Mouse (Mus musculus) c-Kit-positive CD71-positive TER-119-negative erythroid progenitor cells, embryonic 14.5 days (primary cell): ENCODE data around the gene Pan3.

ENCODE experiments used
- DNase-seq: peaks from one replicate; pipeline ENCODE4 v3.0.0-alpha.2; 2013; ENCODE audit warnings: low read depth

The Pan3 gene

GRCm38 (mm10) chr5:147429535-147430305 lies at the start of gene Pan3:
Pan3 (plus strand) TSS chr5:147430161.
- DNase-seq = peak; percentile 87

- peak; percentile 24 for DNase-seq
Observed at GRCm38 (mm10) chr5:147381396-147381795, 48.6 kb upstream of the Pan3 start.

DNA sequence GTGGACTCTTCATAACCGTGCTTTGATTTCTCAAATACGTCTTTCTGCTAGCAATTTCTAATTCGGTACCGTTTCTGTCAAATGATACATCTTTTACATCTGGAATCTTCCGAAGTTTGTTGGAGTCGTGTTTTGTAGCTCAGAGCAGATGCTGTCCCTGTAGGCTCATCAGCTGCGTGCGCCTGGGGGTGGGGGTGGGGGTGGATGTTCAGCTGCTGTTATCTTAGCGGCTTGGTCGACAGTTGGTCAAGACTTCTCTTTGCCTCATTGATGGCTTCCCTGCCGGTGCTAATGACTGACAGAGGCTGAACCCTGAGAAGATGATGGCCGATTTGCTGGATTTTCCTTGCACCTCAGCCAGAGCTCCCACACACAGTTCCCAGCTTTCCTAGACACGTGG lies 43.1 kb upstream of the Pan3 start:
- no peak for DNase-seq

DNA sequence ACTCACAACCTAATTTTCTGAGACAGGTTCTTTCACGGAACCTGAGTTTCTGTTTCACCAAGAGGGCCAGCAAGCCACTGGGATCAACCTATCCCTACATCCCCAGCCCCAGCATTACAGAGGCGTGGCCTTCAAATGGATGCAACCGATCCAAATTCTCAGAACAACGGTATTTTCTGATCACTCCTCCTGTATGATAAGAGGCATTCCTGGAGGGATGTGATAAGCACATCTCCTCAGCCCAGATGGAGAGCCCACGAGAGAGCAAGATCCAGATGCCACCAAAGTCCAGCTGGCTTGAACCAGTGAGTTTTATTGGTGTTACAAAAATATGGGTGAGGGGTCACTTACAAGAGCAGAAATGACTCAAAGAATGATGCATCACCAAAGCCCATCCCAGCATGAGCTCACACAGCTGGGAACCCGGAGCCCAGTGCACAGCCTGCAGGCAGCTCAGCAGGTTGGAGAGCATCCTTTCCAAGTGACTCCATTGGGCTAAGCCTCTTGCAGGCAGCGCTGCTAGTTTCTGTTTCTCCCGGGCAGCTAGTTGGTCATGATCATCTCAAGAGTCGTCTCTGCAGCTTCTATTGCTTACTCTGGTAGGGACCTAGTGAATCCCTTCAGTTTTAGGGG lies 41.5 kb upstream of the Pan3 start:
- DNase-seq = peak; percentile 51

GRCm38 (mm10) chr5:147389052-147389451 lies 40.9 kb upstream of the Pan3 start:
- no peak for DNase-seq

GRCm38 (mm10) chr5:147390772-147391171 lies 39.2 kb upstream of the Pan3 start:
- DNase-seq = no peak

DNA sequence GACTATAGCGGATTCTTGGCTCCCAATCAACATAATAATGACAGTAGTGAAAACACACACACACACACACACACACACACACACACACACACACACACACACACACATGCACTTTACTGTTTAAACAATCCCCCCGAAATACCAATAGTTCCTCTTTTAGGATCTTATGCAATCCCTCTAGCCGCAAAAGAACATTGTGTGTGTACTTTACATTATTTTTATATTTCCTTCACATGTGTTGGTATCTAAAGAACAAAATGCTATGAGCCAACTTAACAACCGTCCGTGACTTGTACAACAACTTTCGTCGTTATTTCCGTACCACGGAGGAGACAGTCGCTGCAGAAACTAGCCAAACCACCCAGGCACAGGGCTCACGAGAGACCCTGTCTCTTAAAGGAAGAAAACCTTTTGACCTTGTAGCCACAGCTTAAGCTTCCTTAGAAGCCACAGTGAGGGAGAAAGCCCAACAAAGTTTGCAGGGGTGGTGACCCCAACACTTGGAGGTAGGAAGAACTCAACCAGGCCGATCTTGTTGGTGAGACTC lies 37.2 kb upstream of the Pan3 start:
- DNase-seq = no peak

DNA sequence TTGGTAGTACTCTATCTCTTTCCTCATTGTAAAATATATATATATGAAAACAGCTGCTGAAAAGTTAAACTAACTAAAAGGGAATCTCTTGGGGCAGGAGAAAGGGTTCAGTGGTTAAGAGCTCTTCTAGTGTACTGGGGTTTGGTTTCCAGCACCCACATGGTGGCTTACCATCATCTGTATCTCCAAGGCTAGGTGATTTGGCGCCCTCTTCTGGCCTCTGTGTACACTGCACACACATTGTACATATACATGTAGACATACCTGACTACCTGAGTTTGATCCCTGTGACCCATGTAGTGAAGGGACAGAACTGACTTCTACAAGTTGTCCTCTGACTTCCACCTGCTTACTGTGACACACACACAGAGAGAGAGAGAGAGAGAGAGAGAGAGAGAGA lies 34.9 kb upstream of the Pan3 start:
- DNase-seq = no peak

DNA sequence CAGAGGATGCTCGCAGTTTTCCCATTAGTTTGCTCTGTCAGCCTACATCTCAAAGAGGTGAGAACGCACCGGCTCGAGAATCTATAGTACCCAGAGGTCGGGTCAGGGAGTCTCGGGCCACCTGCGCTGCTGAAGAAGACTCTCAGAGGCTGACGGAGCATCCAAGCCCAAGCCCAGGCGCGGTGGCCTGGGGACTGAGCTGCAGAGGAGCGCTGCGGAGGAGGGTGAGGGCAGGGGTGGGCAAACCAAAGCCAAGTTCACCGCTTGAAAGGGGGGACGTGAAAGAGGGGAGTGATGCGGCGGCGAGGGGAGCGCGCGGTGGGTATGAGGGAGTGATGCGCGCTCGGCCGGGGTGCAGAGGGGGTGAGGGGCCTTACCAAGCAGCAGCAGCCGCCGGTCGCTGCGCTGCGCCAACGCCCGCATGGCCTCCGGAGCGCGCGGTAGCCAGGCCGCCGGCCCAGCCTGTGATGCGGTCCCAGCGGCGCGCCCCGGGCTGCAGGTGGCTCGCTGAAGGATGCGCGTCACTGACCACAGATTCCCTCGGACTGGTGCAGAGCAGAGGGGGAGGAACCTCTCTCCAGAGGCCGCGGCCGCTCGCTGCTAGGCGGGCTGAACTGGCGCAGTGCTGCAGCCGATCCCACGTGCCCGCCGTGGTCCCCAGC lies 30.0 kb upstream of the Pan3 start, which contains the start of gene Flt3:
Gene Flt3, minus strand, starts transcription at position 647 of the 662 bp plus-strand sequence.
- no peak for DNase-seq

DNA sequence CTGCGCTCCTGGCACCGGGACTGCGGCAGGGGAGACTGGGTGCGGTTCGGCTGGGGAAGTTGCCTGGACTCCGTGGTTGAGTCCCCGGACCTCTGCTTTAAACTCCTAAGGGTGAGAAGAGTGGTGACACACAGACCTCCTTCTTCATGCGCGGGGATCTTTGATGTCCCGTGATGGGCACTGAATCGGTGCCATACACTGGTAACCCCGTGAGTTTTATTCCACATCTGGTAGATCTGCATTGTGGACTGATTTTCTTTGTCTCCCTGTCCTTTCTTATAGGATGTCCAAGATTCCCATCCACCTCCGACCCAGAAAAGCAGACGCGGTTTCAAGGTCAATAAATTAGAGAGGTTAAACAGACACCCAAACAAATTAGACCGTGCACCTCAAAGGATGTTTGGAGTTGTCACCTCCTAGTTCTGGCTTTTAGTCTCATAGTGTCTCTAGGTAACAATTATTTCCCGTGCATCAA lies 29.4 kb upstream of the Pan3 start:
- DNase-seq = no peak

DNA sequence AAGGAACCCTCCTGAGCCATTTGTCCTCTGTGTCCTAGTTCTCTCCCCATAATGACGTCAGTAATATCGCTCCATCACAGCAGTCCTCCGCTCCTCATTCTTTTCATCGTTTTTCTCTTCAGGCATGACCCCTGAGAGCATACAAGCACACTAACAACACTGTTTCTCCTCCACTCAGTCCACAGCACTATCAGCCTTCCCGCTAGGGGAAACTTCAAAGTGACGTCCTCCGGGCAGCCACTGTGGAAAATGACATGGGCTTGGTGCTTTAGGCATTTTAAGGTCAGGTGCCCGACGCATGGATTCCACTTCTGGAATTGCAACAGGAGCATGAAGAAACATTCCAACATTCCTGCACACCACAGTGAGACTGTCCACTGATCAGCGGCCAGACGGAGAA lies 28.9 kb upstream of the Pan3 start:
- DNase-seq = no peak

GRCm38 (mm10) chr5:147402505-147402904 lies 27.5 kb upstream of the Pan3 start:
- no peak for DNase-seq

GRCm38 (mm10) chr5:147406135-147406534 lies 23.8 kb upstream of the Pan3 start:
- no peak for DNase-seq

DNA sequence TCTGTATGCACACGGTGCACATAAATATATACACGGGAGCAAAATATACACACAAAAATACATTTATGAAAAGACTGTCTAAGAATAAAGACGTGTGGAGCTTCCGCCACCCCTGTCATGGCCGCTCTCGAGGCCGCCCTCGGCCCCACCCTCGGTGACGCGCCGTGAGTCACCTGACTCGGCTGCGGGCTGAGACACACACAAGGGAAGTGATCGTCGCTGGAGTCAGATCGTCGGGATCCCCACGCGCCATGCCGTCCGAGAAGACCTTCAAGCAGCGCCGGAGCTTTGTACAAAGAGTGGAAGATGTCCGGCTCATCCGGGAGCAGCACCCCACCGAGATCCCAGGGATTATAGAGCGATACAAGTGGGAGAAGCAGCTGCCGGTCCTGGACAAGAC lies 21.2 kb upstream of the Pan3 start:
- DNase-seq = no peak

DNA sequence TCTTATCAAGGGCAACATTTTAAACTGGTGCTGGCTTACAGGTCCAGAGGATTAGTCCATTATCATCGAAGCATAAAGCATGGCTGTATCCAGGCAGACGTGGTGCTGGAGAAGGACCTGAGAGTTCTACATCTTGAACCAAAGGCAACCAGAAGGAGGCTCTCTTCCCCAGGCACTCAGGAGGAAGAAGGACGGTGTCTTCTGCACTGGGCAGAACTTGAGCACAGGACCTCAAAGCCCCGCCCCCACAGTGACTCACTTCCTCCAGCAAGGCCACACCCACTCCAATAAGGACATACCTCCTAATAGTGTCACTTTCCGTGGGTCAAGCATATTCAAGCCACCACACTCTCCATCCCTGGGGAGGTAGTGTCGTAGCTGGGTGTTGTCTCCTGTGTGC lies 19.4 kb upstream of the Pan3 start:
- DNase-seq = no peak

DNA sequence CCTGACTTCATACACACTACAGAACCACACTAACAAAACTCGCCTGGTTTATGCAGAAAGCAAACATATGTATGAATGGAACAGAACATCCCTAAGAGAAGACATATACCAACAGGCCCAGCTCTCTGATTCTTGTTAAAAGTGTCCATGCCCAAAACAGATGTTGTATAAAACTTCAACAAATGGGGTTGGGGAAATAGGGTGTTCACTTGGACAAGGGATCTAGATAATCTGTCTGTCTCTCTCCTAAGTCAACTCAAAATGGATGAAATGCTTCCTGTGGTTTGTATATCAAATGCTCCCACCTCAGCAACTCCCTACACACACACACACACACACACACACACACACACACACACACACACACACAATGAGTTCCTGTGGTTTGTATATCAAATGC lies 12.0 kb upstream of the Pan3 start:
- no peak for DNase-seq

- DNase-seq = no peak
Observed at GRCm38 (mm10) chr5:147418394-147419121, 11.4 kb upstream of the Pan3 start.

DNA sequence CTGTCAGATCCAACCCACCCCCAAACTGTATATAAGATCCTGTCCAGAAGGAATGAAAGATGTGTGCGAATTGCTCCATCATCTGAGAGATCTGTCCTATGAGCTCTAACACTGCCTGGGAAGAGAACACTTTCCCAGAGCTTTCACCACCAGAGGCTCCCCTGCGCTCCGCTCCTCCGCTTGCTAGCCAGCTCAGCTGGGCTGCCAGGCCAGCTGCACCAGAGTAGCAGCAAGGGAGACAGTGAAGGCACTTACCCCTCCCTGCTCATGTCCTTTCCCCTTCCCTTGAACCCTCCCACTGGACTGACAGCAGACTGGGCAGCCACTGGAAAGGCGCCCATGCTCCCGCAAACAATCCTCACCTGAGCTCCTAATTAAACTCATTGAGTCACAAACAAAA lies 6.3 kb upstream of the Pan3 start:
- no peak for DNase-seq

- no peak for DNase-seq
Observed at GRCm38 (mm10) chr5:147426048-147426805, 3.7 kb upstream of the Pan3 start.

- no peak for DNase-seq
Observed at GRCm38 (mm10) chr5:147430361-147430935, 487 bp downstream of the Pan3 start.
